Mouse (Mus musculus) heart, adult 10 weeks (tissue): ENCODE results near the gene Trappc13. TPM values are rescaled to one million over a fixed set of nuclear protein-coding genes. Genes with fewer than 3 reads are reported as not detected.

ENCODE experiments used
- polyA plus RNA-seq: library from polyadenylated mRNA; stranded (reverse); fragments of 350-450 nt; fragmentation: Illumina TruSeq; extraction: RNeasy Lipid Tissue Mini Kit (QIAGEN cat#74804); gene quantifications from one replicate; pipeline ENCODE4 v1.2.3, GENCODE M21; 2014; ENCODE audit warnings: low read depth, low replicate concordance

Trappc13 gene
- polyA plus RNA-seq: 30.5 TPM

DNA sequence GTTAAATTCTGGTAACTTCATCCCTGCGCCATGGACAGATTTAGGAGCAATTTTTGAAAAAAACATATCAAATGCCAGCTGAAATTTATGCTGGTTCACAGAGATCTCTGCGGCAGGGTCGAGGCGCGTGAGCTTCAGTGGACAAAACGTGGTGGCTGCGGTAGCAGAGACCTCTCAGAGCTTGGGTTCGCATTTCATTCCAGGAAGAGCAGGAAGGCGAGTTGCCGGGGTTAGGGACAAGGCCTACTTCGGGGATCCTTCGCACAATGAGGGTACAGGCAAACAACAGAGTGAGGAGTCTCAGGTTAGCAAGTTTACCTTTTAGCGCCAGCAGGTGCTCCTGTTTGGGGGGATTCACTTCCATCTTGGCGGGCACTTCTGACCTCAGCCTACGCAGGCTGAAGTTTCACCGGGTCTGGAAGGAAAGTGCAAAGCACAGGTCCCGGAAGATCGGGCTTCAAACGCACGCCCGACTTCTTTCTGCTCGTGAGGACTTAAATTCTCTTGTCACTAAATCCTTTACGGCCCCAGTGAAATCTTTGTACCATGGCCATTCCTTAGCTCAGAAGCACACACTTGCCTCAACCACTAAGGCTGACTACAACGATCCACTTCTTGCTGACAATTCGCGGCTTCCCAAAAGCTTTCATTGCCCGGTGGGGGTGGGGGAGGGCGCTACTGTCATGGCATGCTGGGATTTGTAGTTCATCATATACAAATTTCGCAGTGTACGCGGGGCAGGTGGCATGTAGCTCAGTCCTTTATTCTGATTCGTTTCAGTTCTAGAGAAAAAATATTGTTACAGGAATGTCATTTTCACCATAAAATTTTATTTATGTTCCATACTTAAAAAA, at the start of gene Trappc13:
Trappc13 (minus strand) TSS at position 674 of the 854 bp plus-strand sequence.

DNA sequence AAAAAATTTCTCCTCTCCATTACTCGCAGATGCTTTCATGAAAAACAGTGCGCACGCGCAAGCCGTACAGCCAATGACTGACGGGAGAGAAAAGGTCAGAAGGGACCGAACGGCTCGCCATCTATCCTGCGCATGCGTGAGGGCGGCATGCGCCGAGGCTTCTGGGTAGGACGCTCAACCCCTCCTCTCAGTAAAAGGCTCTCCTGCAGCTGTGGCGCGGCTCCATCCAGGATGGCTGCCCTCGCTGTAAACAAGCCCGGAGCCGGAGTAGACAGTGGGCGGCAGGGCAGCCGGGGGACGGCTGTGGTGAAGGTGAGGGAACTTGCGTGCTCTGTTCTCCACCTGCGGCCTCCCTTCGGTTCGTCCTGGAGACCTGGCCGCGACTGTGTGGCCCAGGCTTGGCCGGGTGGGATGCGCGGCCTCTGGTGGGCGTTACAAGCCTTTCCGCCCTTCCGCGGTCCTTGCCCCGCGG, 417 bp upstream of the Trappc13 start, which contains the start of gene Trim23:
Trim23 (plus strand) TSS at position 148 of the 472 bp plus-strand sequence.

DNA sequence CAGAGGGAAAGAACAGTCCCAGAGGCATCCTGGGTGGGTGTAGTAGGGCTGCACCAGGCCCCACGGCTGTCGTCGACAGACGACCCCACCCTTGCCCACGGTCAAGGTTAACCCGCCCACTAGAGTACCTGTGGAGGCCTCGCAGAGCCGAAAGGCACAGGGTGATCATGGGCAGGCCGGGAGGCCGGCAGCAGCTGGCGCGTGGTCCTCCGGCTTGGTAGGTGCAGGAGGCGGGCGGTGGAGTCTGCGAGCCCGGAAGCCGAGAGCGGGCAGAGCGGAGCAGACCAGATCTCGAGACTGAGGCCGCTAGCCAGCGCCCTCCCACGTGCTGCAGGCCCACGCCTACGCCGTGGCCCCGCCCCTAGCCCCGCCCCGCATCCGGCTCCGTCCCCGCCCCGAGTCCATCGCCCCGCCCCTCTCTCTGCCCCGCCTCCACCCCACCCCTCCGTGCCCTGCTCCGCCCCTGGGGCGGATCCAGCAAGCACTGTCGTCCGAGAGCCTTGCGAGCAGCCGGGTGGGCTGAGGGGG, 68.9 kb downstream of the Trappc13 start, which contains the start of the genes Nln and Sgtb:
Nln (minus strand) TSS at position 327 of the 528 bp plus-strand sequence.
Sgtb (plus strand) TSS at position 454 of the 528 bp plus-strand sequence.

Other genes with a start within 250 kb of the Trappc13 start
- gene Nln, start 68.9 kb downstream of the Trappc13 start, polyA plus RNA-seq: 8.2 TPM
- gene Sgtb, start 68.7 kb downstream of the Trappc13 start, polyA plus RNA-seq: 1.1 TPM
- 21.4 TPM for gene Trim23, start 328 bp upstream of the Trappc13 start, polyA plus RNA-seq
- gene Cenpk, start 50.1 kb upstream of the Trappc13 start, polyA plus RNA-seq: not detected
- gene Ppwd1, start 50.4 kb upstream of the Trappc13 start, polyA plus RNA-seq: 4.5 TPM
- gene Adamts6, start 109.4 kb upstream of the Trappc13 start, polyA plus RNA-seq: 1.6 TPM